Comparison of ENCODE assay signal across 9 mouse cellular contexts in genomic region chr7:78085783-78086565, GRCm38 (mm10).
DNase-seq lines count a peak whose midpoint lies in the region; ATAC-seq lines count a peak whose summit lies in the region.
"Had no signal": no experiment of that assay in that cellular context is flagged by ENCODE, and none has a peak within 500 bp of the region (broad histone marks: within the 10 kb centered on the region; RNA-seq: fewer than 3 reads in every experiment).

No protein-coding gene starts in this region.

- no peak overlapping the region for H3K4me3 ChIP-seq in kidney, embryonic 15.5 days (replicated peaks)
- no peak overlapping the region for H3K4me3 ChIP-seq in hindbrain, embryonic 16.5 days (ENCODE audit: low read length)
- no peak overlapping the region for H3K4me3 ChIP-seq in stomach, embryonic 16.5 days (replicated peaks; ENCODE audit: low read length)
- H3K4me3 ChIP-seq: limb, embryonic 15.5 days had no signal

- no peak overlapping the region for H3K27ac ChIP-seq in kidney, embryonic 15.5 days
- no peak overlapping the region for H3K27ac ChIP-seq in hindbrain, embryonic 16.5 days (ENCODE audit: low read depth, low read length)
- peak overlapping the region; percentile 52 for H3K27ac ChIP-seq in stomach, embryonic 16.5 days (ENCODE audit: low read length)
- H3K27ac ChIP-seq: limb, embryonic 15.5 days had no signal

- ATAC-seq in kidney, embryonic 15.5 days (replicated peaks; ENCODE audit: low FRiP score), result no peak
- ATAC-seq in hindbrain, embryonic 16.5 days, result peak; percentile 72; the same call in 1 of the 2 replicates
- no peak for ATAC-seq in stomach, embryonic 16.5 days (ENCODE audit: insufficient read depth, low FRiP score)
- ATAC-seq in CD4-positive, CD25-positive, alpha-beta regulatory T cell, adult 4 months, result no peak

- H3K4me1 ChIP-seq in kidney, embryonic 15.5 days, result peaks cover 13% of the 10 kb centered on the region
- H3K4me1 ChIP-seq in hindbrain, embryonic 16.5 days (ENCODE audit: control insufficient read depth, insufficient read depth, low read depth, low read length), result peaks cover 3% of the 10 kb centered on the region; the same call in 1 of the 2 replicates
- H3K4me1 ChIP-seq in stomach, embryonic 16.5 days (ENCODE audit: control insufficient read depth, insufficient read depth, low read length), result peaks cover 14% of the 10 kb centered on the region

- no peaks in the 10 kb centered on the region for H3K27me3 ChIP-seq in kidney, embryonic 15.5 days
- no peaks in the 10 kb centered on the region for H3K27me3 ChIP-seq in hindbrain, embryonic 16.5 days (replicated peaks; ENCODE audit: control insufficient read depth, insufficient read depth, low read length)
- no peaks in the 10 kb centered on the region for H3K27me3 ChIP-seq in stomach, embryonic 16.5 days (ENCODE audit: control insufficient read depth, insufficient read depth, low read length)
- H3K27me3 ChIP-seq: limb, embryonic 15.5 days had no signal

- no peaks in the 10 kb centered on the region for H3K36me3 ChIP-seq in kidney, embryonic 15.5 days
- H3K36me3 ChIP-seq in hindbrain, embryonic 16.5 days (ENCODE audit: control insufficient read depth, insufficient read depth, low read length), result no peaks in the 10 kb centered on the region
- H3K36me3 ChIP-seq in stomach, embryonic 16.5 days (ENCODE audit: control insufficient read depth, insufficient read depth, low read length), result no peaks in the 10 kb centered on the region
- H3K36me3 ChIP-seq: limb, embryonic 15.5 days had no signal

- H3K9me3 ChIP-seq in kidney, embryonic 15.5 days (replicated peaks), result no peaks in the 10 kb centered on the region
- H3K9me3 ChIP-seq in hindbrain, embryonic 16.5 days (ENCODE audit: control insufficient read depth, low read length), result no peaks in the 10 kb centered on the region
- no peaks in the 10 kb centered on the region for H3K9me3 ChIP-seq in stomach, embryonic 16.5 days (replicated peaks; ENCODE audit: control insufficient read depth, low read length)
- H3K9me3 ChIP-seq: limb, embryonic 15.5 days had no signal

- no peak overlapping the region for H3K4me2 ChIP-seq in kidney, embryonic 15.5 days
- 0 out of 2 replicates have a peak overlapping the region, but pooled peaks have one; percentile 15 for H3K4me2 ChIP-seq in hindbrain, embryonic 16.5 days (ENCODE audit: low read length)
- H3K4me2 ChIP-seq in stomach, embryonic 16.5 days (ENCODE audit: low read depth, low read length), result no peak overlapping the region
- H3K4me2 ChIP-seq: limb, embryonic 15.5 days had no signal

- DNase-seq in kidney, adult 11 months, result peak; percentile 2
- DNase-seq in right cerebral cortex, postnatal 10 days (ENCODE audit: low spot score in 2 of 2), result peak; percentile 22 to 48
- DNase-seq in right cerebral cortex, postnatal 14 days, result no peak
- DNase-seq in cerebellum, adult 9-11 months, result no peak

- no peak overlapping the region for H3K9ac ChIP-seq in kidney, embryonic 15.5 days
- H3K9ac ChIP-seq in hindbrain, embryonic 16.5 days (ENCODE audit: low read depth, low read length), result no peak overlapping the region
- no peak overlapping the region for H3K9ac ChIP-seq in stomach, embryonic 16.5 days (ENCODE audit: low read length)
- H3K9ac ChIP-seq: limb, embryonic 15.5 days had no signal

- 20% methylated on average over 11 of the region's 11 CpGs for WGBS in kidney, embryonic 15.5 days
- 30% methylated on average over 11 of the region's 11 CpGs for WGBS in hindbrain, embryonic 16.5 days
- WGBS in stomach, embryonic 16.5 days, result 20% methylated on average over 11 of the region's 11 CpGs

Comparison
In these comparisons a context has a peak if more than half of its experiments do, and no peak if none do; other contexts are left out.
1. DNase-seq: peak in kidney, adult 11 months (single experiment) and right cerebral cortex, postnatal 10 days (2 of 2); none in right cerebral cortex, postnatal 14 days (single experiment) and cerebellum, adult 9-11 months (single experiment).